Mouse (Mus musculus) kidney, adult 10 weeks (tissue): ENCODE measurements around the gene Gpr12. TPM values are rescaled to one million over a fixed set of nuclear protein-coding genes. Genes with fewer than 3 reads are reported as not detected.

ENCODE experiments used
- polyA plus RNA-seq: library from polyadenylated mRNA; stranded (reverse); fragments of 350-450 nt; fragmentation: Illumina TruSeq; extraction: RNeasy Lipid Tissue Mini Kit (QIAGEN cat#74804); gene quantifications from one replicate; pipeline ENCODE4 v1.2.3, GENCODE M21; 2014; ENCODE audit warnings: low read depth, low replicate concordance

Gene Gpr12
- polyA plus RNA-seq, result 0.36 TPM

DNA sequence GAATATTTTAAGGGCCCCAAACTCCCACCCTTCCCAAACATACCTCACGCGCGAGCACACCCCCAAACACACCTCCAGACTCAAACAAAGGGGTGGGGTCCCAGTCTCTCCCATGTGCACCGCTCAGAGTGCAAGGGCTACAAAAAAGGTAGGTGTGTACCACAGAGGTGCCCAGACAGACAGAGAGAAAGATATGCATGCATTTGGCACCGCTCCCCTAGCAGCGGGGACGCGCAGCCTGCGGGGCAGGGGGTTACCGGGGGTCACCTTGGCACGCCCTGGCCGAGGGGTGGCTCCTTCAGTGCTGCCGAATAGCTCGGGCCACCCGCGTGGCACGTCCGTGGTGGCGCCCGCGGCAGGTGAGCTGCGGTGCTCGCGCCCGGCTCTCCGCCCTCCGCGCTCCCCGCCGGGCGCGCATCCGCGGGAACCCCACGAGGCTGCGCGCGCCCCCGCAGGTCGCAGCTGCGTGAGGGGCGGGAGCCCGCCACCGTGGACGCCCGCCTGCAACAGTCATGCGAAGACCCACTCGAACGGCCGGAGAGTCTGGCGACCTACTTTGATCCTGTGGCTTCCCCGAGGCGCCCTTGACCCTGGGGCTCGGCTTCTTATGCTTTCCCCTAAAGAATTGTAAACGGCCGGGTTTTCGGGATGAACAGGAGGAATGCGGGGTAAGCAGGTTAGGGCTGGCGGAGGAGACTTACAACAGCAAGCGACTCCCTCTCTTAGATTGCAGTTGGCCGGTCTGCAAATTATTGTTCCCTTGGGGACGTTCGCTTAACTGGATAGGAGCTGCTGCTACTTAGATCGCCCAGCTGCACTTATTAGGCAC, at the start of gene Gpr12:
Gene Gpr12, minus strand, starts transcription at position 762 of the 829 bp plus-strand sequence.

GRCm38 (mm10) chr5:146555836-146556235, 29.2 kb downstream of the Gpr12 start, which contains the start of gene Gm3415:
TSS of gene Gm3415 (plus strand) at chr5:146556136.

DNA sequence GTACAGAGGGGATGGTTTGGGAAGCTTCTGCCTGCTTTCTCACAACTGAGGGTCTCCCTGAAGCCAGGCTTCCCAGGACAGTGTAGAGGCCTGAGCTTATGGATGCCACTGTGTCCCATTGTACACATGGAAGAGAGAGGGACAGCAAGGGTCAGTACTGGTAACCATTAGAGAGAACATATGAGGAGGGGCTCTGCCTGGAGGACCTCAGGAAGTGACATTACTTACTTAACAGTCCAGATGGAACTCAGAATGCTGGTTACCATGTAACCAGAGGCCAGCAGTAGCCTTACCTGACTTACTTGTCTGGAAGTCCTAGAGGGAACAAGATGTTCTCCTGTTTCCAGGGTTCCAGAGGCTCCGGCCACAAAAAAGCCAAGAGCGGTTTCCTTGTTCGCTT, 47.7 kb downstream of the Gpr12 start, which contains the start of gene Gm3409:
Gene Gm3409, plus strand, starts transcription at position 301 of the 400 bp plus-strand sequence.

Other genes starting within 250 kb of the Gpr12 start
- gene Wasf3, start 200.3 kb downstream of the Gpr12 start, polyA plus RNA-seq, result 9.4 TPM
- gene Gm6408, start 103.3 kb downstream of the Gpr12 start, polyA plus RNA-seq, result not detected
- gene Gm6370, start 93.9 kb downstream of the Gpr12 start, polyA plus RNA-seq, result not detected
- not detected for gene 4930449I24Rik, start 82.8 kb downstream of the Gpr12 start, polyA plus RNA-seq
- gene Gm3402, start 71.1 kb downstream of the Gpr12 start, polyA plus RNA-seq, result not detected
- not detected for gene Gm3404, start 59.4 kb downstream of the Gpr12 start, polyA plus RNA-seq
- not detected for gene Gm3409, start 47.6 kb downstream of the Gpr12 start, polyA plus RNA-seq
- not detected for gene Gm3415, start 29.1 kb downstream of the Gpr12 start, polyA plus RNA-seq
- 82.8 TPM for gene Usp12, start 209.8 kb upstream of the Gpr12 start, polyA plus RNA-seq
- gene Rpl21, start 247.7 kb upstream of the Gpr12 start, polyA plus RNA-seq, result 268 TPM